Mouse (Mus musculus) heart, postnatal 0 days (tissue): ENCODE data around the gene Chd2. TPM values are rescaled to one million over a fixed set of nuclear protein-coding genes. Genes with fewer than 3 reads are reported as not detected.
A peak's percentile ranks its signal among the peaks of the same experiment; 100 is the strongest.

Source experiments
- ATAC-seq: fragments of 200-750 bp; cut with Nextera tagmentation; 2 replicates; pipeline ENCODE4 v1.8.0; 2017; ENCODE audit warnings: low read depth, moderate number of reproducible peaks, moderate library complexity; ENCODE audit not compliant: insufficient read depth
- DNase-seq: peaks from one replicate; pipeline ENCODE4 v3.0.0-alpha.2; 2016; ENCODE audit warnings: low spot score
- H3K27ac ChIP-seq: fragments of 300-500 bp; sonication (generic); 2 replicates; pipeline ENCODE4 v1.5.1; 2014; ENCODE audit warnings: low read depth, mild to moderate bottlenecking
- H3K27me3 ChIP-seq: fragments of 300-500 bp; sonication (generic); 2 replicates; pipeline ENCODE4 v1.6.1; 2014; ENCODE audit warnings: low read length, mixed read lengths; ENCODE audit not compliant: control insufficient read depth, insufficient read depth
- H3K36me3 ChIP-seq: fragments of 300-500 bp; sonication (generic); replicated peaks from 2 replicates; pipeline ENCODE4 v1.6.1; 2014; ENCODE audit warnings: low read length, mixed read lengths; ENCODE audit not compliant: control insufficient read depth, insufficient read depth
- H3K4me1 ChIP-seq: fragments of 300-500 bp; sonication (generic); 2 replicates; pipeline ENCODE4 v1.6.1; 2014; ENCODE audit warnings: antibody characterized with exemption; ENCODE audit not compliant: control insufficient read depth, insufficient read depth
- H3K4me2 ChIP-seq: fragments of 300-500 bp; sonication (generic); 2 replicates; pipeline ENCODE4 v1.6.1; 2014; ENCODE audit warnings: low read depth, mild to moderate bottlenecking, low read length, moderate library complexity
- H3K4me3 ChIP-seq: fragments of 300-500 bp; sonication (generic); 2 replicates; pipeline ENCODE4 v1.5.1; 2014; ENCODE audit warnings: low read depth, low read length
- H3K9ac ChIP-seq: fragments of 300-500 bp; sonication (generic); replicated peaks from 2 replicates; pipeline ENCODE4 v1.6.1; 2014; ENCODE audit warnings: low read depth, low read length, mixed read lengths
- H3K9me3 ChIP-seq: fragments of 300-500 bp; sonication (generic); replicated peaks from 2 replicates; pipeline ENCODE4 v1.6.1; 2016; ENCODE audit warnings: low read length; ENCODE audit not compliant: control insufficient read depth
- CTCF ChIP-seq: IDR thresholded peaks from 2 replicates; pipeline ENCODE4 v1.5.1; 2016; ENCODE audit warnings: antibody characterized with exemption, control low read depth, low read depth
- EP300 ChIP-seq: IDR thresholded peaks from 2 replicates; pipeline ENCODE4 v1.6.1; 2016; ENCODE audit warnings: antibody characterized with exemption, low read depth
- WGBS: fragments of 180-500 bp; shearing (Covaris S2); extraction: QIAGEN DNeasy Blood & Tissue Kit; methylation state at CpG from one replicate; pipeline ENCODE4 v1.1.7; 2014; 5-methylcytosine and 5-hydroxymethylcytosine counted together
- polyA plus RNA-seq: library from polyadenylated mRNA; unstranded; fragments of >200 nt; fragmentation: Nextera tagmentation; extraction: Ambion mirVana; gene quantifications from 2 replicates; pipeline ENCODE4 v1.2.1, GENCODE M21; 2015
- total RNA-seq: library from RNA; depleted of rRNA; stranded (reverse); fragments of >200 nt; gene quantifications from 2 replicates; pipeline ENCODE4 v1.2.3, GENCODE M21; 2014; ENCODE audit warnings: low replicate concordance

The Chd2 gene
- total and polyA plus RNA-seq, 2 experiments from 2014 or later = 31.1 to 65.5 TPM

DNA sequence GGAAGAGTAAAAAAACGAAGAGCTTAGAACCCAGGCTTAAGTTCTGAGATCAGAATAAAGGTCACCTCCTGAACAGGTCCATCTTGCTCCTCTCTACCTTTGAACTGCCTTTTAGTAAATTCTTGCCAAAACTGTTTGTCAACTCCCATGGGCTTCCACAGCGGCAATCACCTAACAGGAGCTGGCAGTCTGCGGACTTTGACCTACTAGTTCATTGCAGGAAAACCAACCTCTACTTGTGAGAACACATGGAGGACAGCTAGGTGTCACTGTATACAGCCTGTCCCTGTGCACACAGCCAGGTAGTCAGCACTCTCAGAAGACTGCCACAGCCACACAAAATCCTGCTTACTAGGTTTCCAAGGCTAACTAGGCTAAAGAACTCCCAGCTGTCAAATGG, 99.8 kb downstream of the Chd2 start:
- H3K4me3 ChIP-seq = no peak overlapping the region
- WGBS = 95% methylated on average over 3 of the region's 3 CpGs
- no peak for TF ChIP-seq EP300
- TF ChIP-seq CTCF = no peak
- peaks cover 93% of the 10 kb centered on the region for H3K36me3 ChIP-seq
- H3K27ac ChIP-seq = no peak overlapping the region
- no peak for ATAC-seq
- DNase-seq = no peak
- no peaks in the 10 kb centered on the region for H3K4me1 ChIP-seq
- H3K27me3 ChIP-seq = no peaks in the 10 kb centered on the region
- H3K9ac ChIP-seq = no peak overlapping the region
- no peak overlapping the region for H3K4me2 ChIP-seq
- H3K9me3 ChIP-seq = no peaks in the 10 kb centered on the region

DNA sequence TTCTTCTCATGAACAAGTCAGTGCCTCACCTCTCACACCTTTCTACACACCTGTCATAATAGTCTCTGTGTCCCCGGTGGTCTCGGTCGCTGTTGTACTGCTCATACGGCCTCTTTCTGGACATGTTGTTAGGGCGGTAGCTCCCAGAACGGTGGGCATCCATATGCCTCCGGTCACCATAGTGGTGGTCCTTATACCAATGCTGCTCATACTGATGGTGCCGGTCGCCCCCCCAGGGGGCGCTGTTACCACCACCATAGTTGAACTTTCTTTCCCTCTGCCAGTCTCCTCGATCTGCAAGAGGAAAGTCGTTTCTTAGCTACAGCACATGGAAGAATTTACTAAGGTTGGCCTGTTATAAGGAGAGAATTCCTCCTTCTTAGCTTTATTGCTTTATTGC, 105.9 kb downstream of the Chd2 start:
- Histone ChIP-seq H3K27me3 (no peaks in the 10 kb centered on the region), H3K36me3 (peaks cover 80% of the 10 kb centered on the region), H3K4me3 (no peak overlapping the region), H3K4me1 (no peaks in the 10 kb centered on the region), H3K9me3 (no peaks in the 10 kb centered on the region), H3K9ac (no peak overlapping the region), H3K4me2 (no peak overlapping the region), H3K27ac (no peak overlapping the region)
- 75% methylated on average over 12 of the region's 12 CpGs for WGBS
- DNase-seq (no peak), ATAC-seq (no peak; the same call in 1 of the 2 replicates)
- TF ChIP-seq CTCF (peak; percentile 13; the same call in 1 of the 2 replicates), EP300 (no peak)

DNA sequence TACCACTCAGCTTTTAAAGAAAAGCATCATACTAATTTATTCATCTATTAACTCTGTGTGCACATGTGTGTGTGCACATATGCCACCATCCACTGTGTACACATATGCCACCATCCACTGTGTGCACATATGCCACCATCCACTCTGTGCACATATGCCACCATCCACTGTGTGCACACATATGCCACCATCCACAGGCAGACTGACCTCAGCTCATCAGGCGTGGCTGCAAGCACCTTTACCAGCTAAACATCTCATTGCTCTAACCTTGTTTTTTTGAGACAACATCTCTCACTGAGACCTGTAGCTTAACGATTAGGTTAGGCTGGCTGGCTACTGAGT, 107.3 kb downstream of the Chd2 start:
- Histone ChIP-seq H3K27me3 (no peaks in the 10 kb centered on the region), H3K9me3 (no peaks in the 10 kb centered on the region), H3K4me1 (no peaks in the 10 kb centered on the region), H3K4me2 (no peak overlapping the region), H3K4me3 (no peak overlapping the region), H3K9ac (no peak overlapping the region), H3K27ac (no peak overlapping the region), H3K36me3 (peaks cover 80% of the 10 kb centered on the region)
- ATAC-seq (no peak), DNase-seq (no peak)
- 81% methylated on average over 2 of the region's 2 CpGs for WGBS
- TF ChIP-seq CTCF (no peak), EP300 (no peak)

DNA sequence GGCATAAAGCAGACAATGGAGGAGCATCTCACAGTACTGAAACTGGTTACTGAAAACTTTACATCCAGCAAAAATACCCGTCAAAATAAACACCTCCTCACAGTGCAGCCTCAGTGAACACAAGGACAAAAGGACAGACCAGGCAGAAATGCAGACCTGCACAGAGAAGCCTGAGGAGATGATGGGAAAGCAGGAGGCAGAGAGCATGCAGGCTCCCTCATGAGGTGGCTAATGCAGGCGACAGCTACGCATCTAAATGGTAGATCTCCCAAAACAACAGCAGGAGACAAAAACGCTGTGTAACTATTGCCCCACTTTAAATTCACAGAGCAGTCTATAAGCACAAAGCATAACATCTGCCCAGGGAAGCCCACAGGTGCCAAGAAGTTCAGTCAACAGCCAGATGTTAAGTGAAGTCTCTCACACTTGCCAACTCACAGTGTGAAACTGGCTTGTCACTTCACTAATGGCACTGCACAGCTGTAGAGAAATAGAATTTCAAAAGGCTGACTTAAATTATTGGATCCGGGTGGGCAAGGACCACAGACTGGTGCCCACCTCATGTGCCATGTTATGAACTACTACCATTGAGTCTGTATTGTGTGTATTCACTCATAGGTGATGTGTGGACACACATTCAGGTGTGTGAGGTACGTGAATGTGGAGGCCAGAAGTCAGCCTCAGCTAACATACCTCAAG, 107.8 kb downstream of the Chd2 start:
- 69% methylated on average over 6 of the region's 6 CpGs for WGBS
- peaks cover 80% of the 10 kb centered on the region for H3K36me3 ChIP-seq
- no peak overlapping the region for H3K27ac ChIP-seq
- DNase-seq = no peak
- no peaks in the 10 kb centered on the region for H3K4me1 ChIP-seq
- no peak overlapping the region for H3K9ac ChIP-seq
- no peak overlapping the region for H3K4me2 ChIP-seq
- TF ChIP-seq CTCF (no peak), EP300 (no peak)
- H3K9me3 ChIP-seq = no peaks in the 10 kb centered on the region
- ATAC-seq = no peak
- no peaks in the 10 kb centered on the region for H3K27me3 ChIP-seq
- H3K4me3 ChIP-seq = no peak overlapping the region

DNA sequence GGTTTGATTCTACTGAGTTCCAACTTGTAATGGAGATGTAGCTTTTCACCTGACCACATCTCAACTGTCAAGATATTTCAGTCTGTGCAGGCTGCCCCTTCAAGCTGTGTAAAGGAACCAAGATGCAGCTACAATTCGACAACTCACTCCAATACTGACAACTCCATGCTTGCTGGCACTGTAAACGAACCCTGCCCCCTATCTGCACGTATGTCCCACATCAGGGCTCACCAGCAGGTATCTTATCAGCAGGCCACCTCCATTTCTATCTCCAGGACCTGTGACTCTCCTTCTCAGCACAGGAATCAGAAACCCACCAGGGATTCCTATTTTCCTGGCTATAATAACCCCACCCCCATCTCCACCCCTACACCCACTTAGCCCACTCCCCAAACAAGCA, 113.1 kb downstream of the Chd2 start:
- no peak overlapping the region for H3K4me2 ChIP-seq
- peaks cover 54% of the 10 kb centered on the region for H3K36me3 ChIP-seq
- WGBS = 63% methylated on average over 3 of the region's 3 CpGs
- ATAC-seq = no peak
- H3K4me1 ChIP-seq = peaks cover 10% of the 10 kb centered on the region; the same call in 1 of the 2 replicates
- TF ChIP-seq CTCF (no peak), EP300 (no peak)
- H3K4me3 ChIP-seq = no peak overlapping the region
- H3K27me3 ChIP-seq = no peaks in the 10 kb centered on the region
- DNase-seq = no peak
- H3K9ac ChIP-seq = no peak overlapping the region
- no peak overlapping the region for H3K27ac ChIP-seq
- no peaks in the 10 kb centered on the region for H3K9me3 ChIP-seq

DNA sequence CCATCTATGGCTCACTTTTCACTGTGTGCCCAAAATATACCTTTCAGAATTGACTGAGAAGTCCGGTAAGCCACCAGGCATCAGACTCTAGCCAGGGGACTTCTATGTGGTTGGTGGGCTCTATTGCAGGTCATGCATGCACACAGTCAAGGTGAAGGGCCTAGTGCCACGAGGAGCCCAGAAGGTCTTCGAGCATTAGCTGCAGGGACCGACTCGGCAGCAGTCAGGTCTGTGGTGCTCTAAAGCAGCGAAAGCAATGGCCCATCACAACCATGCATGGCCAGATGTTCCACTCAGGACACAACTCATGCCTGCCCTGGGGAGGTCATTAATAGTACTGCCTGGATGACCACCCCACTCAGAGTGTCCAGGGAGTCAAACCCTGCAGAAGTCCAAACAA, 113.8 kb downstream of the Chd2 start:
- WGBS = 88% methylated on average over 6 of the region's 6 CpGs
- DNase-seq (no peak), ATAC-seq (no peak)
- H3K4me1 ChIP-seq = peaks cover 10% of the 10 kb centered on the region; the same call in 1 of the 2 replicates
- TF ChIP-seq CTCF = no peak
- TF ChIP-seq EP300 = no peak
- H3K36me3 ChIP-seq = peaks cover 47% of the 10 kb centered on the region
- H3K9me3 ChIP-seq = no peaks in the 10 kb centered on the region
- H3K4me2 ChIP-seq = no peak overlapping the region
- H3K9ac ChIP-seq = no peak overlapping the region
- H3K27me3 ChIP-seq = no peaks in the 10 kb centered on the region
- no peak overlapping the region for H3K27ac ChIP-seq
- no peak overlapping the region for H3K4me3 ChIP-seq
